ENCODE assay signal across 9 mouse cellular contexts in the genomic region with DNA sequence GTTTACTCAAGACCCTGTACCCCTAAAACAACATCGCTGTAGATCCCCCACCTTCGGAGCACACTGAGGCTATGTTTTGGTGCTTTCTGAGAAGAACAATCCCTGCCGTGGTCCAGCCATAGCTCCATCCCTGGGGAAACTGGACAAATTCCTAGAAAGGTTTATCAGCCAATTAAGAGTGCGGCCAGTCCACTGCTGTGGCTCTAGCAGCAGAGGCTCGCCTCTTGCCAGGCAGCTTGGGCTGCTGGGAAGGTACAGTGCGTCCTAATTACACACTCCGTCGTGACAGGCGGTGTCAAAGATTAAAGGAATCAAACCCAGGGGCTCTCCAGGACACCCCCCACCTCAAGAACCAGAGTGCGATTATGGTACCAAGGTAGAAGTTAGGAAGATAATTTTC.
"Had no signal": no experiment of that assay in that cellular context is flagged by ENCODE, and none has a peak within 500 bp of the region (broad histone marks: within the 10 kb centered on the region; RNA-seq: fewer than 3 reads in every experiment).

No protein-coding gene starts in this region.

- ATAC-seq: midbrain, embryonic 15.5 days had no signal

- DNase-seq: left cerebral cortex, postnatal 4 days; lung, adult 18-20 months; thymus, postnatal 36 days had no signal

- H3K4me3 ChIP-seq: limb, embryonic 13.5 days; midbrain, embryonic 15.5 days; neural tube, embryonic 12.5 days had no signal

- H3K36me3 ChIP-seq: limb, embryonic 13.5 days; midbrain, embryonic 15.5 days; neural tube, embryonic 12.5 days had no signal

- H3K27ac ChIP-seq: kidney, postnatal 0 days; limb, embryonic 13.5 days; liver, embryonic 14.5 days; midbrain, embryonic 15.5 days; neural tube, embryonic 12.5 days; stomach, postnatal 0 days had no signal

- H3K27me3 ChIP-seq: limb, embryonic 13.5 days; midbrain, embryonic 15.5 days; neural tube, embryonic 12.5 days had no signal
